Mouse (Mus musculus): ENCODE data around the gene Crip2. TPM values are rescaled to one million over a fixed set of nuclear protein-coding genes. Genes with fewer than 3 reads are reported as not detected.
A peak's percentile ranks its signal among the peaks of the same experiment; 100 is the strongest.

Crip2 gene
- total RNA-seq, 2 experiments from 2014 or later: 160 to 161 TPM

DNA sequence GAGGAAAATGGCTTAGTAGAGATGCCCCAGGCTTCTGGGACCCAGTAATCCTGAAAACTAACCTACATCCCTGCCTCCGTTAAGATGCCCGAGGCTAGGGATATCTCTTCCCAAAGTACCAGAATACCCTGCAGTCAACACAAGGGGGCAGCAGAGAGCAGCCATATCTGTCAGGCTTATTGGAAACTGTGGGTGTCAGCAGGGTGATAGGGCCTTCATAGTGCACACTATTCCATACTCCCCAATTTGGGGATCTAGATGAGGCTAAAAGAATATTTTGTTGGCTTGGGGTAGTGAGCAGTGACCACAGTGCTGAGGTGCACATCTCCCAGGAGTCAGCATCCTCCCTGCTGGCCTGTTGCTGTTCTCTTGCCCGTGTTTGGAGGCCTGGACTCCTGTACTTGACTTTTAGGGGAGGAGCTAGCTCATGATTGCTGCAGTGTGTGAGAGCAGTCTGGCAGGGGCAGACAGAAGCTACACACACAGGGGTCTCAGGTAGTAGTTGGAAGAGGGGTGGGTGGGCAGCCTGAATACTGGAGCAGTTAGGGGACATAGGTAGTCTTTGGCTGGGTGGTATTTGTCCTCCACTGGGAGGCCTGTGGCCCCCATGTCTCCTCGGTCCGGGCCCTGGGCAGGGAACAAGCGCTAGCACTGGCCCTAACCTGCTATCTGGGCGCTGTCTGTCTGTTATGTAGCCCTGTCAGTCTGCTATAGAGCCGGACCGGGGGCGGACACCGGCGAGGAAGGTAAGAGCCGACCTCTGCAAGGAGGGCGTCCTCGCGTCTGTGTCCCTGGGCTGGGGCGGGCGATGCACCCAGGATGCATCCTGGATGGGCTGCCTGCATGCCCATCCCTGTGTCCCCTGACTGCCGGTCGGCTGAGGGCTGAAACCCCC is 20.3 kb upstream of the Crip2 start:
- intact Hi-C loops (cut with DNase I): no loop called here
- DNase-seq (ENCODE audit: low spot score in 2 of 2): peak; percentile 78

DNA sequence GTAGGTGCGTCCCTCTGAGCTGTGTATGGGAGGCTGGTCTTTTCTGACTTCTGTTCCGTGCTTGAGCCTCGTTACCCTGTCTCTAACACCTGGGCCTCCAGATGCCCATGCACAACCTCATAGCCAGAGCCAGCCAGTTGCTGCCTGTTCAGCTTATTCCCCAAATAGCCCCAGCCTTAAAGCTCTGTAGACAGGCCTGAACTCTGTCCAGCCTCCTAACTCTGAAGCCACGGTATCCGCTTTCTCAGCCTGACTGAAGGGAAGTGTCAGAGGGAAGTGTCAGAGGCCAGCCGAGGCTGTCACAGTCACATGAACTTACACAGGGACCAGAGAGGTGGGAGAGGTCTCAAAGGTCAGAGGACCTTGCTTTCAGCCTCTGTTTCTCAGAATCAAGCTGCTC is 15.3 kb upstream of the Crip2 start:
- no peak for DNase-seq (ENCODE audit: low spot score in 2 of 2)
- intact Hi-C loops (cut with DNase I): no loop called here

DNA sequence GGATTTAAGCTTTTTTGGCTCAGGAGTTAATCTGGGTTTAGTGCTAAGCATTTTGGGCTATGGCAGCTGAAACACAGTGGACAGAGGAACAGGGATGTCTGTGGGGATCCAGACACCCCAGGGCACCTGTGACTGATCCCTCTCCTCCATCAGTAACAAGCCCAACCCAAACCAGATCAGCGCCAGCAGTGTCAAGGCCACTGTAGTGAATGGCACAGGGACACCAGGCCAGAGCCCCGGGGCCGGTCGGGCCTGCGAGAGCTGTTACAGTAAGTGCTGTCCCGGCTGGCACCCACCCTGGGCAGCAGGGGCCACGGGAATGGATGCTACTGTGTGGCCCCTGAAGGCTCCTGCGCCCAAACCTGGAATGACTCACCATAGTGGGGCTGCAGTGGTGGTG is 9.3 kb upstream of the Crip2 start:
- DNase-seq (ENCODE audit: low spot score in 2 of 2): no peak
- intact Hi-C loops (cut with DNase I): no loop called here

DNA sequence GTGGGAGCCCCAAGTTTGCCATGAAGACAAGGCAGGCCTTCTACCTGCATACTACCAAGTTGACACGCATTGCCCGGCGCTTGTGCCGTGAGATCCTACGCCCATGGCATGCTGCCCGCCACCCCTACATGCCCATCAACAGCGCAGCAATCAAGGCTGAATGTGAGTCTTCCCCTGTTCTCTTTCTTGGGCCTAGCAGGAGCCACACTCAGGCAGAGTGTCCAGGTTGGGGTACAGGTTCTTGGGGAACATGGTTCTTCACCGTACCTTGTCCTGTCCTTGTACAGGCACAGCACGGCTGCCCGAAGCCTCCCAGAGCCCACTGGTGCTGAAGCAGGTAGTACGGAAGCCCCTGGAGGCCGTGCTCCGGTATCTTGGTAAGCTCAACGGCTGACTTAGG is 8.4 kb upstream of the Crip2 start:
- intact Hi-C loops (cut with DNase I): no loop called here
- DNase-seq (ENCODE audit: low spot score in 2 of 2): no peak

DNA sequence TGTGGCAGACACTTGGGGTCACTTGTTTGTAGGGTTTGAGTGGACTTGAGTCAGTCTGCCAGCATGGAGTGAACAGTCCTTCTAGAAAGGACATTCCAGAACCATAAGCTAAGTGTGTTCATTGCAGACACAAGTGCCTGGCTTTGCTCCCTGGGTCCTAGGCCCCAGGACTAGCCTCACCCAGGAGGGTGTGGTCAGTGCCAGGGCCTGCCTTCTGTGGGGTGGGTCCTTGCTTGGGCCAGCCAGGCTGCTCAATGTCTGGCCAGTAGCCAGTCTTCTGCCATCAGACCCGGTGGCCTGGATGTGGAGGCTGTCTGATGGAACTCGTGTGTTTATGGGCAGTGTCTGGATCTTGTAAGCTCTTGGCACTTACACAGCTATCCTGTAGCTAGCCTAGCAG is 7.5 kb upstream of the Crip2 start:
- DNase-seq (ENCODE audit: low spot score in 2 of 2): no peak
- intact Hi-C loops (cut with DNase I): no loop called here

DNA sequence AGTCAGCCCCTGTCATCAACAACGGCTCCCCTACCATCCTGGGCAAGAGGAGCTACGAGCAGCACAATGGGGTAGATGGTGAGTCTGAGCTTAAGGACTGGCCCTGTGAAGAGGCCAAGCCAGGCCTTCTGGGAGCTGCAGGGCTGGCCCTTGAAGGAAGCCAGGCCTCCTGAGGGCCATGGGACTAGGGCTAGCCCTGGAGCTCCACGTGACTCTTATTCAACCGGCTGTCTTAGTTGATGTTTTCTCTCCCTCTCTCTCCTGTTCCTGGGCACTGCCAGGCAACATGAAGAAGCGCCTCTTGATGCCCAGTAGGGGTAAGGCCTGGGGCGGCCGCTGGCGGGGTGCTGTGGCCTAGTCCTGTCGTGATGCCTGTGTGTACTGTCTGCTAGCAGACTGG is 6.8 kb upstream of the Crip2 start:
- intact Hi-C loops (cut with DNase I): no loop called here
- DNase-seq (ENCODE audit: low spot score in 2 of 2): no peak

- no peak for DNase-seq (ENCODE audit: low spot score in 2 of 2)
- intact Hi-C loops (cut with DNase I): no loop called here
Observed at GRCm38 (mm10) chr12:113133861-113134403, 6.1 kb upstream of the Crip2 start.

- intact Hi-C loops (cut with DNase I): no loop called here
- DNase-seq (ENCODE audit: low spot score in 2 of 2): no peak
Observed at GRCm38 (mm10) chr12:113134502-113134901, 5.5 kb upstream of the Crip2 start.

DNA sequence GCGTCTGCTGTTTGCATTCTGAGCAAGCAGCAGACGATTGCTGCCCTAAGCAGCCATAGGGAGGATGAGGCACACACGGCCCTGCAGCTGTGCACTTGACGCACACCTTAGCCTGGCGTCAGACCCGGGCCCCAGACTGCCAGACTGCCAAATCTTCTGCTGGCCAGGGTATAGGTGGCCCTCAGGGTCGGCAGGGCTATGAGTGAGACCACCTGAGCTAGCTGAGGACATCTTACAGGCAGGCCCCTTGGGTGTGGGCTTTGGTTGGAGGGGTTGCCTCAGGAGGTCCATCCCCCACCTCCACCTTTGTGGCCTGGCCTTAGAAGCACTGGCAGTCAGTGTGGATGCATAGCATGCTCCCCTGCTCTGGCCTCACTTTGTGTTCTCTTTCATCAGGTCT is 4.6 kb upstream of the Crip2 start:
- intact Hi-C loops (cut with DNase I): no loop called here
- DNase-seq (ENCODE audit: low spot score in 2 of 2): no peak

DNA sequence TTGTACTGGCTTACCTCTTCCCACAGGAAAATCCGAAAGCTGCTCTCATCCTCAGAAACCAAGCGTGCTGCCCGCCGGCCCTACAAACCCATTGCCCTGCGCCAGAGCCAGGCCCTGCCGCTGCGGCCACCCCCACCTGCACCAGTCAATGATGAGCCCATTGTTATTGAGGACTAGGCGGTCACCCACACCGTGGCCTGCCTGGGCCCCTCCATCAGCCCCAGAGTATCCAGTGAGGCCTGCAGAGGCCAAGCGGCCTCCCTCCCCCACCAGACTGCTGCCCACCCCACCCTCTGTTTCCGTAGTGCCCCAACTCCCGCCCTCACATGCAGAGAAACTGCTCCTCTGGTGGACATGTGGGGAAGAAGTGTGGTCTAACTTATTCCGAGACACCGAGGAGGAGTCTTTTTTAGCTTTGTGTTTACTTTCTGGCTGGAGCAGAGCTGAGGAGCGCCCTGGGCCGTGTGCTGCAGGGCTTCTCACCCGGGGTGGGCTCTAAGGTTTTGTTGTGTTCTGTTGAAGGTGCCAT is 3.5 kb upstream of the Crip2 start:
- intact Hi-C loops (cut with DNase I): no loop called here
- DNase-seq (ENCODE audit: low spot score in 2 of 2): no peak

DNA sequence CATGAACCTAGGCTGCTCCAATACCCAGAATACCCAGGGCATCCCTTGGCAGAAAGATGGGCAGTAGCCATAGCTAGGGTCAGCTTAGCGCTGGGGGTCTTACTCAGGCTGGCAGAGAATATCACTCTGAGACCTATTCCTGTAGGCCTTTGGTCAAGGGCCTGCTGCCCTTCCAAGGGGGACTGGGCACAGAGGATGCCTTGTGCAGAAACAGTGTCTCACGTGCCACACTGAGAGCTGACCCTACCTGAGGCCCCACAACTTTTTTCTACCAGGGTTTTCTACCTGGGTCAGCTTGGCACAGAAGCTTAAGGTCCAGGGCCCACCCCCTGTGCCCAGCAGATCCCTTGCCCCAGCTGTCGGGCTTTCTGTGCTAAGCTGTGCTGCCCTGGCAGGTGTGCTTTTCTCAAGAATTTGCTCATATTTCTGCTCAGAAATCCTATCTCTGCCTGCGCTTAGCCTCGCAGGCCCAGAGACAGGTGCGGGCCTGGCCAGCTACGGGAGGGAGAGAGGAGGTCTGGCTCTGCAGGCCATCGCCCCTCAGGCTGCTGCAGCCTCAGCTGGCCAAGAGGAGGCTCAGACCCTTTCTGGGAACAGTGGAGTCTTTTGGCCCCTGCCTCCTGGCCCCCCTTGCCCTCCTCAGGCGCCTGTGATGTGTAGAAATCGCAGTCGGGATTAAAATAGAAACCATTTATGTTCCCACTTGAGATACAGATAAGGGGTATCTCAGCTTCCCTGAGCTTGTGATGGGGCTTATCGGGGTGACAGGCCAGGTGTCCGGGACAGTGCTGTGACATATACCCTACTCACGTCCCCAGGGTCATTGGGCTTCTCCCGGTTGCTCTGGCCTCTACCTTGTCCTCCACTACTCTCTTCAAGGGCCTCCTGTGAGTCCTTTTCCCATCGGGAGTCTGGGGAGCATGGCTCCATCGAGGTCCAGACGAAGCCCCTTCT is 2.5 kb upstream of the Crip2 start:
- intact Hi-C loops (cut with DNase I): no loop called here
- DNase-seq (ENCODE audit: low spot score in 2 of 2): no peak

- DNase-seq (ENCODE audit: low spot score in 2 of 2): no peak
- intact Hi-C loops (cut with DNase I): no loop called here
Observed at GRCm38 (mm10) chr12:113138291-113138690, 1.7 kb upstream of the Crip2 start.

GRCm38 (mm10) chr12:113138901-113139864 is 853 bp upstream of the Crip2 start:
- intact Hi-C loops (cut with DNase I): no loop called here
- no peak for DNase-seq (ENCODE audit: low spot score in 2 of 2)

DNA sequence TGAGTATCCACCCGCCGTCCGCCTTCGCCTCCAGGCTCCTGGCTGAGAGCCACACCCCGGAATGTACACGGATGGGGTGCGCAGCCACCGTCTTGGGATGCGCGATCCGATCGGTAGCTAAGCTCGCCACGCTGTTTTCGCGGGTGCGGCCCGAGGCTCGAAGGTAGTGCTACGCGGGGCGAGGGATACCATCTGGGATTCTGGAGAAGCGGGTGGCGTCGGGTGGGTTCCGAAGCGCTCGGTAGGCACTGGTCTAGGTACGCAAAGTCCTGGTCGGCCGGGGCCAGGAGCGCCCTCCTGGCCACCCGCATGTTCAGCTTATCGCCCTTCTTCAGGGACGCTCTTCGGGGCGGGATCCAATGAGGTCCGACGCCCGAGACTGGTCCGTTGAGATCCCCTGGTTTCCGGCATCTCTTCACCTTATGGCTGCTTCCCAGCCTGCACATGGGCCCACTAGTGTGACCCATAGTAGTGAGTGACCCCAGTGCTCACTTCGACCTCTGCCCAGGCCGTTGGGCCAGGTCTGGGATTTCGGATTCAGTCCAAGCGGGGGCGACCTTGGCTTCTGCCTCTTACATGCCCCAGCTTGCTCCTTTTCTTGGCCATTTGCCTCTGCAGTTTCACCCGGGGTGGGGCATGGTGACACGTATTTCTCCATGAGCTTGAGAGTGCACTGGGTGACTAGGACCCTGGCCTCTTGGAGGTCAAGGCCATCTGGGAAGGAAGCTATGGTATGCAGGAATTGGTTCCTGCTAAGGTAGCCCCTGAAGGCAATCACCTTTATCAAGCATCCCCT is 778 bp downstream of the Crip2 start:
- DNase-seq (ENCODE audit: low spot score in 2 of 2): no peak
- intact Hi-C loops (cut with DNase I): no loop called here

GRCm38 (mm10) chr12:113141531-113141973 is 1.5 kb downstream of the Crip2 start:
- DNase-seq (ENCODE audit: low spot score in 2 of 2): peak in 1 of 2 experiments; percentile 59
- intact Hi-C loops (cut with DNase I): no loop called here

DNA sequence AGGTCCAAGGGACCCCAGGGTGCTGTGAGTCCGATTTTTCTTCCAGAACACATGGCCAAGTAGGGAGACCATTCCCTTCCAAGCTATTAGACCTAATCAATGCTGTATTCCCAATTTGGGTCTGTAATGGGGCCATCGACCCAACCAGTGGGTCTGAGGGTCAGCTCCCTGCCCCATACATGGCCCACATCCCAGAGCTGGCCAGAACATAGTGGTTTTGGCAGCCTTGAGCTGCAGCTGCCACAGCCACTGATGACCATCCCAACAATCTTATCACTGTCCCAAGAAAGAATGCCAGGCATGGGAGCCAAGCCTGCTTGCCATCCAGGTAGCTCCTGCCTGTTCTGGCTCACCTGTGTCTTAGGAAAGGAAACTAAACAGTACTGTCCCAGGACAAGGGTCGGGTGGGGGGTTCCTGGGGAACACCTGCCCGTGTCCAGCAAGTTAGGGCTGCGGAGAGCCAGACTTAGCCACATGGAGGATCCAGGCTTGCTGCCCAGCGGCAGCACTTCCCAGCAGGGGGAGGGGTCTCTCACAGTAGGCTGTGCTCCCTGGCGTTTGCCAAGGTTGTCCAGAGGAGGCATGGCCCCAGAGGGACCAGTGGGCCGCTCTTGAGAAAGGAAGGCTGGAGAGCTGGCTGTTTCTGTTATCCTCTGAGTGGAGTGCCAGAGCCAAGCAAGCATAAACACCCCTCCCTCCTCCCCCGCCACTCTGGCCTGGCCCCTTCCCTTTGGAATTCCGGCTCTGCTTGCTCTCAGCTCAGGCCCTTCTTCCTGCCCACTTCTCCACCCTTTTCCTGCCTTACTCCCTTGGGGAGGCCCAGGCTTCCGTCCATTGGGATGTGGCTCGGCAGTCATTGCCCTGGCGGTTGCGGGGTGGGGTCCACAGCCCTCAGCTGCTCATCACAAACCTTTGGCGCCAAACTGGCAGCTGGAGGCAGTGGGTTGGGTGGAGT is 2.3 kb downstream of the Crip2 start:
- peak; percentile 50 to 62 for DNase-seq (ENCODE audit: low spot score in 2 of 2)
- intact Hi-C loops (cut with DNase I): no loop called here

- DNase-seq (ENCODE audit: low spot score in 2 of 2): no peak
- intact Hi-C loops (cut with DNase I): no loop called here
Observed at GRCm38 (mm10) chr12:113143164-113143563, 3.1 kb downstream of the Crip2 start.

Data from left cerebral cortex, postnatal 25 days (tissue).